Mouse (Mus musculus) testis, adult 2 months (tissue): ENCODE results near the gene Slc22a23. TPM values are rescaled to one million over a fixed set of nuclear protein-coding genes. Genes with fewer than 3 reads are reported as not detected.

Source experiments
- H3K27ac ChIP-seq: fragments of 200-500 bp; 2 replicates; pipeline ENCODE4 v1.5.1; 2012; ENCODE audit warnings: low read depth, low read length; ENCODE audit not compliant: control insufficient read depth, insufficient read depth
- H3K27me3 ChIP-seq: fragments of 200-500 bp; 2 replicates; pipeline ENCODE4 v1.6.1; 2012; ENCODE audit warnings: mild to moderate bottlenecking, low read length, moderate library complexity; ENCODE audit not compliant: control insufficient read depth, insufficient read depth
- H3K36me3 ChIP-seq: fragments of 200-500 bp; 2 replicates; pipeline ENCODE4 v1.6.1; 2012; ENCODE audit warnings: mild to moderate bottlenecking, low read length; ENCODE audit not compliant: control insufficient read depth, insufficient read depth
- H3K4me1 ChIP-seq: fragments of 200-500 bp; 2 replicates; pipeline ENCODE4 v1.6.1; 2012; ENCODE audit warnings: low read length; ENCODE audit not compliant: control insufficient read depth, insufficient read depth
- H3K4me3 ChIP-seq: fragments of 200-500 bp; 2 replicates; pipeline ENCODE4 v1.5.1; 2012; ENCODE audit warnings: low read depth, mild to moderate bottlenecking, low read length, moderate library complexity, mixed read lengths; ENCODE audit not compliant: control insufficient read depth
- CTCF ChIP-seq: fragments of 200-500 bp; IDR thresholded peaks from 2 replicates; pipeline ENCODE4 v1.5.1; 2012; ENCODE audit warnings: low read depth, mild to moderate bottlenecking, inconsistent platforms, low read length, moderate library complexity; ENCODE audit not compliant: control insufficient read depth, insufficient read depth, insufficient replicate concordance
- POLR2A ChIP-seq: fragments of 200-500 bp; IDR thresholded peaks from 2 replicates; pipeline ENCODE4 v1.6.1; 2012; ENCODE audit warnings: low read depth, mild to moderate bottlenecking, inconsistent platforms, low read length, moderate library complexity; ENCODE audit not compliant: control insufficient read depth
- polyA plus RNA-seq: library from polyadenylated mRNA; depleted of rRNA; stranded (reverse); fragments of >200 nt; gene quantifications from 2 replicates; pipeline ENCODE4 v1.2.3, GENCODE M21; 2012

Slc22a23 gene
- polyA plus RNA-seq, 1 experiment: 6.8 TPM

DNA sequence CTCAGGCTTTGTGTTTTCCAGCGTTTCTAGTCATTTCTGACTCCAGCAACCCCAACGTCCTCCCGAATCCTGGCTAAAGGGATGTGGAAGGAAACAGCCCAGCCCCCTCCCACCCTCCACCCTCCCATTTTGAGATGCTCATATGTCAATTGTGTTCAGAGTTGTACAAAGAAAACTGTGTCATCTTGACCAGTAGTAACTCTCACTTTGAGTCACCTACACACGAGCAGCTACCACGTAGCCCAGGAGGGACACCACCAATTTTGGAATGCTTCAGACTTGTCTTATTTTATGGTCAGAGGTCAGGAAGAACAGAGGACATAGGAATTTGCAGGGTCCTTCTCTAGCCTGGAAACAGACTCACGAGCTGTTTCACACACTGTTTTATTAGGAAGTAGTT is 171.0 kb downstream of the Slc22a23 start:
- Histone ChIP-seq H3K27ac (no peak overlapping the region), H3K27me3 (no peaks in the 10 kb centered on the region), H3K36me3 (no peaks in the 10 kb centered on the region), H3K4me3 (no peak overlapping the region), H3K4me1 (no peaks in the 10 kb centered on the region)
- no peak for TF ChIP-seq POLR2A

DNA sequence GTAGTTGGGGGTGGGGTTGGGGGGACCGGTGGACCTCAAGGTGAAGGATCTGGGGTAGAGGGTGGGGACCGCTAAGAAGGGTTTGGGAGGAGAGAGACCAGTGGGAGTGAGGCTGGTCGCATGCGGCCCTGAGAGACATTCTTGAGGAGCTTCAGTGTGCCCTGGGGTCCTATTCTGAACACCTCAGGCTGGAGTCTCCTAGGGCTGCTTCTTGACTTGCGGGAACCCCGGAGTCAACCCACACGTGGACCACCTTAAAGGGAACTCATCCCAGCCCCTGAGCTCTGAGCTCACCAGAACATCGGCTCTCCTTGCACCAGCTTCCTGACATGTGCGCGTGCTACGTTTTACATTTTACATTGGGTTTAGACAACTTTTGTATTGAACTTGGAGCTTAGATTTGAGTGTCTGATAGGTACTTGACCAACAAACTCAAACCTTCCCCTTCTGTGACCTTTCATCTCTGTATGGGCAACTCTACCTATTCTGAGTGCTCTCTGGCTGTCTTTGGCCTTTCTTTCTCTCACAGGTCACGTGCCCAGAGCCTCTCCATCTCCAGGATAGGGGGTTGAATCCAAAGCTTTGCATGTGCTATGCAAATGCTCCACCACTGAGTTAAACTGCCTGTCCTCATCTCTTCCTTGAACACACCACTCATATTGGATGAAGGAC is 181.5 kb downstream of the Slc22a23 start:
- H3K27me3 ChIP-seq: no peaks in the 10 kb centered on the region
- no peaks in the 10 kb centered on the region for H3K36me3 ChIP-seq
- no peak overlapping the region for H3K27ac ChIP-seq
- TF ChIP-seq POLR2A: no peak
- no peak for TF ChIP-seq CTCF
- peak overlapping the region; percentile 97 for H3K4me3 ChIP-seq
- peaks cover 5% of the 10 kb centered on the region for H3K4me1 ChIP-seq

DNA sequence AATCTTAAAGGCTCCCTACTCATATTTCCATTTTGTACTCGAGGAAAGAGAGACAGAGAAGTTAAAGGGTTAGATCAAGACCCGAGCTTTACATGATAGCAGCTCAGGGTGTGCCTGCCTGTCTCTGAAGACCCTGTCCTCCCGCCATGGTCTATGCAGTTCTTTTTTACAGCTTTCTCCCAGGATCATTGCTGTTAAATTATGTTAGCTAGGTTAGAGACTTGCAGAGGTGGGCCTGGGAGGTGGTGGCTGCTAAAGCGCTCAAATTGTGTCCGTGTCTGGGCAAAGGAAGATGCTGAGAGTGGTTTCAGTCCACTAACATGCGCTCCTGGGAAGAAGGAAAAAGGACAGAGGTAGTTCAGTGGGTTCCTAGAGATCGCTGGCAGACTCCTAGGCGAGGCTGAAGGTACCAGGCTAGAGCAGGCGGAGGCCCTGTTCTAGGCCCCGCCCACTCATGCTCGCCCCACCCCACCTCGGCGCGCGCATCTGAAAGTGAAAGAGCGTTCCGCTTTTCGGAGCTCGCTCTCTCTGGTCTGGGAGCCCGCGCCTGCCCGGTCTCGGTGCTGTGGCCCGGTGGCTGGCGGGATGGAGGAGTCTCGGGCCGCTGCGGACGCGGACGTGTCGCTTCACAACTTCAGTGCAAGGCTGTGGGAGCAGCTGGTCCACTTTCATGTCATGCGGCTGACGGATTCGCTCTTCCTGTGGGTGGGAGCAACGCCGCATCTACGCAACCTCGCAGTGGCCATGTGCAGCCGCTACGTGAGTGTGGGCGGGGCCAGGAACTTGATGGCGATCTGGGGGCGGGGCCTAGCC is 182.3 kb downstream of the Slc22a23 start, which contains the start of gene Psmg4:
TSS of gene Psmg4 (plus strand) at position 474 of the 813 bp plus-strand sequence.
- TF ChIP-seq CTCF (no peak), POLR2A (peak; percentile 79)
- H3K27ac ChIP-seq: peak within 1 kb of the TSS; percentile 78
- peak within 1 kb of the TSS; percentile 97 for H3K4me3 ChIP-seq
- no peaks in the 10 kb centered on the region for H3K27me3 ChIP-seq
- H3K4me1 ChIP-seq: peaks cover 5% of the 10 kb centered on the region
- H3K36me3 ChIP-seq: no peaks in the 10 kb centered on the region

DNA sequence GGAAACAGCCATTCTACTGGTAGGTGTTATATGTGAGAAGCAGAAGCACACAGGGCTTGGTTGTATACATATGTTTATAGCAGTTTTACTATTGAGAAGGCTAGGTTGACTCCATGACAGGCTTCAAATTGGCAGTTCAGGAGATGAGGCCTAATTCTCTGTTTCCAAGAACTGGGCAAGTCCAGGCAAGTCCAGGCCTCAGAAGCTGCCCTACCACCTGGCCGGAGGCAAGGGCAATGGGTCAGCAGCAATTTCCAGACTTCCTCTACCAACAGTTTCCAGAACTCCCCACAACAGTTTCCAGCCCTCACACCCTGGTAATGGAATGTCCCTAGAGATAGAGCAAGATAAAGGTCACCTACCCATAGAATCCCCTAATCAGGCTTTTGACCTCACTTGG is 185.1 kb downstream of the Slc22a23 start:
- H3K27me3 ChIP-seq: no peaks in the 10 kb centered on the region
- H3K4me3 ChIP-seq: no peak overlapping the region
- TF ChIP-seq CTCF: no peak
- TF ChIP-seq POLR2A: no peak
- no peaks in the 10 kb centered on the region for H3K36me3 ChIP-seq
- no peak overlapping the region for H3K27ac ChIP-seq
- H3K4me1 ChIP-seq: peaks cover 5% of the 10 kb centered on the region

DNA sequence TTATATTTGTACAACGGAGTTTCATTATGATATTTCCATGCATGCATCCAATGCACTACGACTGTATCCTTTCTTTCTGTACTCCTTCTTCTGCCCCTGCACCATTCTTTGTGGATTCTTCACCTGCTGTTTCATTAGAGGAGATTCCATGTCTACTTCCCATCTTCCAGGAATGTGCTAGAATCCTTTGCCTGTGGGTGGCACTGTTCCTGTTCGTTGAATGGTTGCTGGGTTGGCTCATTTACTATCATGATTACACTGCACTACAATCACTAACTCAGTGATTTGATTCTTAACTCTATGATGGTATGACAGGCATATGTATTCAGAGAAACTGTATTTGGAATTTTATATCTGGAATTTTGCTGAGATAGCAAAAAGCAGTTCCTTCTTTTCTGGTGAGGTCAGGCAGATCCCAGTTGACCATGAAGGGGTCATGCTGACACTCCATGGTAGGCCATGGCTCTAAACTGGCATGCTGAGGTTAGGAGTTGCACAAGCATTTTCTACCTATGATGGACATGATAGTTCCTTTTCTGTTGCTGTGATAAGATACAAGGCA is 187.3 kb downstream of the Slc22a23 start:
- no peak overlapping the region for H3K27ac ChIP-seq
- no peak overlapping the region for H3K4me3 ChIP-seq
- no peaks in the 10 kb centered on the region for H3K36me3 ChIP-seq
- TF ChIP-seq CTCF (no peak), POLR2A (no peak)
- H3K27me3 ChIP-seq: no peaks in the 10 kb centered on the region
- H3K4me1 ChIP-seq: peaks cover 5% of the 10 kb centered on the region

DNA sequence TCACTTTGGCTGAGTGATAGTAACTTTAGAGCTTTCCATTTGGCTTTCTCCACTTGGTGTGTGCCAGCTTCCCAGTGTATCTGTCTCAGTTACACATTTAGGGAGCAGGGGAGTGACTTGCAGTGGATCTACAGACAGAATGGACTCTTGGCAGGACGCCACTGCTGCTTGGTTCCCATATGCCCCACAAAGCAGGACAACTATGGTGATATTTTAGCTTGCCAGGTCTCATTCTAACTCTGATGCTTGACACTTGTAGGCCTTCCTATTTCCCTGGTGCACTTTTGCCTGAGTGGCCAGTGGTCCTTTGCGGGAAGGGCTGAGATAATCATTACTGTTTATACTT is 188.2 kb downstream of the Slc22a23 start:
- peaks cover 4% of the 10 kb centered on the region; the same call in 1 of the 2 replicates for H3K4me1 ChIP-seq
- no peaks in the 10 kb centered on the region for H3K36me3 ChIP-seq
- no peaks in the 10 kb centered on the region for H3K27me3 ChIP-seq
- H3K27ac ChIP-seq: no peak overlapping the region
- TF ChIP-seq POLR2A: no peak
- H3K4me3 ChIP-seq: no peak overlapping the region

DNA sequence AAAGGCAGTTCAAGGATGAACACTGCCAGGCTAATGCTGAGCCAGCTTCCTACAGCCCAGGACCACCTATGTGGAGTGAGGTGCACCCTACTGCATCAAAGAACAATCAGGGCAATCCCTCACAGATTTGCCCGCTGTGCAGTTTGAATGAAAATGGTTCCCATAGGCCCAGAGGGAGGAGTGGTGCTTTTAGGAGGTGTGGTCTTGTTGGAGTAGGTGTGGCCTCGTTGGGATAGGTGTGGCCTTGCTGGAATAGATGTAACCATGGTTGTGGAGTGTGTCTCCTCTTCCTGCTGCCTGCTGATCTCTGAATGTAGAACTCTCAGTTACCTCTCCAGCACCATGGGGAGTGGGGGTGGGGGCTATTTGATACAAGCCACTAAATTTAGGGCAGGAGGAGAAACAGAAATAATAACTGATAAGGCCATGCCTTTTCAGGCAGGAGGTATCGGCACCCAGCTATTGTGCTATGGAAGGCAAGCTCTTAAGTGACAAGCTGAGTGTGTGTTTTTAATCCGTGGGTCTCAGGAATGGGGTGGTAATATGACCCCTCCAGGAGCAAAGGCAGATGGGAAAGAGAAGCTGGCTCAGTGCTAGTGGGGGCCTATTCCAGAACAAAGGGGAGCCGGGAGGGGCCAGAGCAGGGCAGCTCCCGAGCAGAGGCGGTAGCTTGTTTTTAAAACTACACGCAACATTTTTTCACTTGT is 188.7 kb downstream of the Slc22a23 start:
- Histone ChIP-seq H3K4me3 (no peak overlapping the region), H3K27ac (no peak overlapping the region), H3K27me3 (no peaks in the 10 kb centered on the region), H3K4me1 (peaks cover 4% of the 10 kb centered on the region; the same call in 1 of the 2 replicates), H3K36me3 (no peaks in the 10 kb centered on the region)
- TF ChIP-seq POLR2A: no peak
- TF ChIP-seq CTCF: no peak
